Mouse (Mus musculus) intestine, embryonic 16.5 days (tissue): ENCODE measurements at regions not wholly inside any gene's neighbourhood (a gene's known extent, or its start where the extent isn't known, plus 50 kb on each side); places are given as distances from the start of the nearest gene placed in this dataset.

Experiments
- ATAC-seq: fragments of 200-750 bp; cut with Nextera tagmentation; 2 replicates; pipeline ENCODE4 v1.8.0; 2017; ENCODE audit warnings: moderate TSS enrichment, moderate library complexity
- H3K27ac ChIP-seq: fragments of 300-500 bp; sonication (generic); 2 replicates; pipeline ENCODE4 v1.5.1; 2014; ENCODE audit warnings: mild to moderate bottlenecking, low read length
- H3K27me3 ChIP-seq: fragments of 300-500 bp; sonication (generic); replicated peaks from 2 replicates; pipeline ENCODE4 v1.6.1; 2014; ENCODE audit warnings: low read length, control low read depth, mixed read lengths; ENCODE audit not compliant: control insufficient read depth, insufficient read depth
- H3K36me3 ChIP-seq: fragments of 300-500 bp; sonication (generic); 2 replicates; pipeline ENCODE4 v1.6.1; 2014; ENCODE audit warnings: low read length, control low read depth; ENCODE audit not compliant: control insufficient read depth, insufficient read depth
- H3K4me1 ChIP-seq: fragments of 300-500 bp; sonication (generic); 2 replicates; pipeline ENCODE4 v1.6.1; 2014; ENCODE audit warnings: low read length, control low read depth, mixed read lengths; ENCODE audit not compliant: control insufficient read depth, insufficient read depth
- H3K4me2 ChIP-seq: fragments of 300-500 bp; sonication (generic); 2 replicates; pipeline ENCODE4 v1.6.1; 2014; ENCODE audit warnings: low read depth, low read length, control low read depth
- H3K4me3 ChIP-seq: fragments of 300-500 bp; sonication (generic); 2 replicates; pipeline ENCODE4 v1.5.1; 2014; ENCODE audit warnings: mild to moderate bottlenecking, low read length
- H3K9ac ChIP-seq: fragments of 300-500 bp; sonication (generic); 2 replicates; pipeline ENCODE4 v1.6.1; 2014; ENCODE audit warnings: low read depth, low read length
- H3K9me3 ChIP-seq: fragments of 300-500 bp; sonication (generic); 2 replicates; pipeline ENCODE4 v1.6.1; 2016; ENCODE audit warnings: low read length, control low read depth; ENCODE audit not compliant: control insufficient read depth
- WGBS: fragments of 180-500 bp; shearing (Covaris S2); extraction: QIAGEN DNeasy Blood & Tissue Kit; methylation state at CpG from one replicate; pipeline ENCODE4 v1.1.7; 2014; 5-methylcytosine and 5-hydroxymethylcytosine counted together

DNA sequence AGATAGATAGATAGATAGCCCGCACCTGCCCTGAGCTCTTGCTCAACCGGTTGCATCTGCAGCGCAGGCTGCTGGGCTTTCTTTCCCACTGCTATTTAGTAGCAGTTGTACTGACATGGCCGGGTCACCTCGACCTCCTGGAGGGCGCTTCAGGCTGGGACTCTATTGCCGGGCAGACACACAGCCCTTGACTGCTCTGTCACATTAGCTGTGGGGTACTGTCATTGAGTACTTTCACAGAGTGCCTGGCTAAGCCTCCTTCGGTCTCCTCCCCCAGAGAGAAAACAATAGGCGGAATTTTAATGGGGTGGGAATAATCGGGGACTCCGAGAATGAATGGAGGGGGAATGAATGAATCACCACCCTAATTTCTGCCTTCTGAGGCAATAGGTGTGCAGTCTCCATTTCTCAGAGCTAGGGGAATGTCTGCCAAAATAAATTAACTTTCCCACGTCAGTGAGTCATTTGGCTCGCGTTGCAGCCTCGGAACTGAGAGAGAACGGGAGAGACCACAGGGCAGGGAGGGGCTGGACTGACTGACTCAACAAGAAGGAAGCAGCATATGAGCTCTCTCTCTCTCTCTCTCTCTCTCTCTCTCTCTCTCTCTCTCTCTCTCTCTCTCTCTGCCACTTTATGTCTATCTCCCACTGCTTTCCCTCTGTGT lies 101.6 kb upstream of the Med13l start:
- Histone ChIP-seq H3K9ac (peak overlapping the region; percentile 63), H3K9me3 (no peaks in the 10 kb centered on the region), H3K4me3 (peak overlapping the region; percentile 36), H3K27me3 (no peaks in the 10 kb centered on the region), H3K4me1 (peaks cover 21% of the 10 kb centered on the region), H3K27ac (no peak overlapping the region), H3K4me2 (peak overlapping the region; percentile 77), H3K36me3 (no peaks in the 10 kb centered on the region)
- WGBS, result 8% methylated on average over 16 of the region's 16 CpGs
- ATAC-seq, result peak; percentile 78

DNA sequence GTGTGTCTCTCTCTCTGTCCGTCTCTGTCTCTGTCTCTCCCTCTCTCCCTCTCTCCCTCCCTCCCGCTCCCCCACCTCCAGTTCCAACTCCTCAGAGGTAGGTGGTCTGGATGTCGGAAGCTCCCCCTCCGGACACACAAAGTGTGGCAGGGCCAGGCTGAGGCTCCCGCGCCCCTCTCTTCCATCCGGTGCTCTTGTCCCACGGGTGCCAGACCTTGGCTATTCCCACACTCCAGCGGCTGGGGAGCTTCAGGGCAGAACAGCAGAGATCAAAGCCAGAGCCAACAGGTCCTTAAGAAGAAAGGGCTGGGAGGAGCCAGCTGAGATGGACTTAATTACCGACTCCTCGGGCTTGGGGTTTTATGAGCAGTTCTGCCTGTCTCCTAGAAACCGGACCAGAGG lies 101.1 kb upstream of the Med13l start:
- H3K4me1 ChIP-seq, result peaks cover 21% of the 10 kb centered on the region
- H3K9me3 ChIP-seq, result no peaks in the 10 kb centered on the region
- H3K9ac ChIP-seq, result peak overlapping the region; percentile 63
- peak overlapping the region; percentile 36 for H3K4me3 ChIP-seq
- WGBS, result under 1% methylated on average over 12 of the region's 12 CpGs
- no peaks in the 10 kb centered on the region for H3K27me3 ChIP-seq
- no peaks in the 10 kb centered on the region for H3K36me3 ChIP-seq
- H3K27ac ChIP-seq, result peak overlapping the region; percentile 18; the same call in 1 of the 2 replicates
- ATAC-seq, result peak; percentile 60
- H3K4me2 ChIP-seq, result peak overlapping the region; percentile 77

DNA sequence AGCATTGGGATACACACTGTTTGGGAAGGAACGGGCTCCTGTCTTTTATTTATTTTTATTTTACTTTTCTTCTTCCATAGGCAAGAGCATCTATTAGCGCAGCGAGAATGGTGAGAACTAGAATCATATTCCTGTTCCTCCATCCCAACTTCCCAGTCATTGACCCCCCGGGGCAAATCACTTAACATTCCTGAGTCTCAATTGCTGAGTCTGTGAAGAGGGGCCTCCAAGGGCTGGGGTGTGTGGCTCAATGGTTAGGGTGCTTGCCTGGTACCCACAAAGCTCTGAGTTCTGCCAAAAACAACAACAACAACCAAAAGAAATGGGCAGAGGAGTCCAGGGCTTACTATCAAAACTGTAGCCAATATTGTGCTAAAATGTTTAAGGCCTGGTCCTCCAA lies 98.5 kb upstream of the Med13l start:
- no peaks in the 10 kb centered on the region for H3K27me3 ChIP-seq
- H3K36me3 ChIP-seq, result no peaks in the 10 kb centered on the region
- no peak overlapping the region for H3K4me2 ChIP-seq
- H3K27ac ChIP-seq, result no peak overlapping the region
- no peaks in the 10 kb centered on the region for H3K9me3 ChIP-seq
- H3K4me3 ChIP-seq, result no peak overlapping the region
- peaks cover 36% of the 10 kb centered on the region for H3K4me1 ChIP-seq
- ATAC-seq, result no peak
- 44% methylated on average over 4 of the region's 4 CpGs for WGBS
- H3K9ac ChIP-seq, result no peak overlapping the region

DNA sequence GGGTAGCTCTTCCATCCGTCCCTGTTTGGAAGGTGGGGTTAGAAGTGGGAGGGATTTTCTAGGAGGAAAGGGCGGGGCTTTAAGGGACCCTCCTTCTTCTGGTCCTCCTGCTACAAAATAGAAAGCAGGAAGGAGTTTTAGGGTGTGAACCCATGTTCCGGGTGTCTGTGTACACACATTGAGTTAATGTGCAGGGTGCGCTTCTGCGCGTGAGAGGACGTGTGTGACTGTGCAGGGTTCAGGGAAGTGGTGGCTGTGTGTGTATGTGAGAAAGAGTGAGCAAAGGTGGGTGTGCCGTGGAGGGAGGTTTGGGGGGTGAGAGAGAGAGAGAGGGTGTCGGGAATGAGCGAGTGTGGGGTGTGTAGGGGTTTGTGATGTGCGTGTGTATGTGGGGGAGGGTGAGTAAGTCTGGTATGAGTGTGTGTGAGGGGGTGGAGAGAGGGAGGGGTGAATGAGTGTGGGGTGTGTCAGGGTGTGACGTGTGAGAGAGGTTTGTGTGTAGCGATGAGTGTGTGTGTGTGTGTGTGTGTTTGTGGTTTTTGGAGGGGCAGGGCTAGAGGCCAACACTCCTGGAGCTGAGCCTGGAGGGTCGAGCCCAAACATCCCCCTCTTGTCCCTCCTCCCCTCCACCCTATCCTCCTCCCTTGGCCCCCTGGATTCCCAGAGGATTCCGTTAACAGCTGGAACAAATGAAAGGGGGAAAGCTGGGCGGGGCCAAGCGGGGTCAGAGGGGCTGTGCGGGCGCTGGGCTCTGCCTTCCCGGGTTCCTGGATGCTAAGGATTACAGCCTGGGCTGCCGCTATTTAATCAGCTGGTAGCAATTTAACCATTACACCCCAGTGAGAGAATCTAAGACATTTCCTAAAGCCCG lies 95.3 kb upstream of the Med13l start:
- Histone ChIP-seq H3K36me3 (no peaks in the 10 kb centered on the region), H3K4me3 (peak overlapping the region; percentile 35), H3K9me3 (no peaks in the 10 kb centered on the region), H3K27me3 (no peaks in the 10 kb centered on the region), H3K4me1 (peaks cover 23% of the 10 kb centered on the region), H3K9ac (peak overlapping the region; percentile 53), H3K4me2 (peak overlapping the region; percentile 55), H3K27ac (peak overlapping the region; percentile 50)
- ATAC-seq, result peak; percentile 66
- WGBS, result 6% methylated on average over 22 of the region's 22 CpGs

DNA sequence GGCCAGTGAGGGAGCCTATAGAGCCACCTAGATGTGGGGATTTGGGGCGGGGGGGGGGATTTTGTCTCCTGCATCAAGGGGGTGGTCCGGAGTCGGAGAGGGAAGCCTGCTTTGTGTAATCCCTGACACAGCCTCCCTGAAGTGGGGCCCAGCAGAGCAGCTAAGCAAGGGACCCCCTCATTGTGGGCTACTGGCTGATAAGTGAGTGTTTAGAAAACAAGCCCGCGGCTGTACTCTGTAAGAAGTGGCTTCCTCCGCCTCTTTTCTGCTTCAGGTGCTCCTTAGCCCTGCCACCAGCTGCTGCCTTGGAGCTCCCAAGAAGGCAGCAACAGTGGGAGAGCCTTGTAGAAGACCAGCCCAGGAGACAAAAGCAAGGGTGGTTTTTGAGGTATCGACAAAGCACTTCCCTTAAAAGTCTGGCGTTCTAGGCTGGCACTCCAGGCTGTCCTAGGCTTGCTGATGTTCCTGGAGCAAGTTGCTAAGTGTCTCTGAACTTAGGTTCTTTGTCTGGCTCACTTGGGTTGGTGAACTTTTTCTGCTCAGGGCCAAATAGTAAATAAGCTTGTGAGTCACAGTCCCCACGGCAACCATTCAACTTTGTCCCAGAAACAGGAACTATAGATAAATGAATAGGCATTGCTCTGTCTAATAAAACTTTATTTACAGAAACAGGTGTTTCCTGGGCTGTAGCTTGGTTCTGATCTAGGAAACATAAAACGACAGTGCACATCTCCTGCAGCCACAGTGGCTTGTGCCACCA lies 94.3 kb upstream of the Med13l start:
- Histone ChIP-seq H3K4me2 (peak overlapping the region; percentile 55), H3K9me3 (no peaks in the 10 kb centered on the region), H3K4me1 (peaks cover 22% of the 10 kb centered on the region), H3K36me3 (no peaks in the 10 kb centered on the region), H3K27me3 (no peaks in the 10 kb centered on the region), H3K27ac (peak overlapping the region; percentile 47), H3K9ac (peak overlapping the region; percentile 53; the same call in 1 of the 2 replicates), H3K4me3 (peak overlapping the region; percentile 35)
- 10% methylated on average over 10 of the region's 10 CpGs for WGBS
- peak; percentile 10 for ATAC-seq

DNA sequence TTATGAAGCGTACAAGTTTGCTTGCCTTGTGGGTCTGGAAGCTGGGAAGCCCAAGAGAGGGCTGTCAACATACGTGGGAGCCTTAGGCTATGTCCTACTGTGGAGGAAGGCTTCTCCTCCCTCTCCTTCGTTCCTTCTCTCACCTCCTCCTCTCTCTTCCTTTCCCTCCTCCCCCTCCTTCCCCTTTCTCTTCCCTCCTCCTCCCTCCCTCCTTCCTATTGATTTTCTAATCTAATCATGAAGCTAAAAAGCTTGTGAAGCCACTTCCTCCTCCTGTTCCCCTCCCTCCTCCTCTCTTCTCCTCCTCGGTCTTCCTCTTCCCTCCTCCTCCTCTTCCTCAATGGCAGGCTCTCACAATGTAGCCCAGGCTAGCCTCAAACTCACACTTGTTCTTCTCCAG lies 91.7 kb upstream of the Med13l start:
- ATAC-seq, result no peak
- H3K36me3 ChIP-seq, result no peaks in the 10 kb centered on the region
- H3K4me3 ChIP-seq, result no peak overlapping the region
- H3K9me3 ChIP-seq, result no peaks in the 10 kb centered on the region
- no peak overlapping the region for H3K9ac ChIP-seq
- peaks cover 15% of the 10 kb centered on the region for H3K4me1 ChIP-seq
- H3K27me3 ChIP-seq, result no peaks in the 10 kb centered on the region
- no peak overlapping the region for H3K4me2 ChIP-seq
- 49% methylated on average over 4 of the region's 4 CpGs for WGBS
- H3K27ac ChIP-seq, result no peak overlapping the region

DNA sequence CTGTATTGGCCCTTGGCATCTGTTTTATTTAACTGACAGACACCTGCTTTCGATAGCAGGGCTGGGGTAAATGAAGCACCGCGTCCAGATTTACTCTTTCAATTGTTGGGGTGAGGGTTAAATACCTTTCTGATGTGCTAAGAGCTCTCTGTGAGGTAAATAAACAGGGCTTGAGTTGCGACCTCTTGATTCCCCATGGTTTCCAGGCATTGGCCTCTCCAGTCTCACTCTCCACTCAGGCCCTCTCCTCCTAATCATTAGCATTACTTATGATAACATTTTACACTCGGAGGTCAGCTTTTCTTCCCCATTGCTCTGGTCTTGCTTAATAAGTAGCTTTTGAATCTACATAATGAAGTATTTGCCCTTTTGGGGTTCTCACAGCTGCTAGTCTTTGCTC lies 88.9 kb upstream of the Med13l start:
- Histone ChIP-seq H3K4me2 (no peak overlapping the region), H3K4me1 (no peaks in the 10 kb centered on the region), H3K9me3 (no peaks in the 10 kb centered on the region), H3K9ac (no peak overlapping the region), H3K27me3 (no peaks in the 10 kb centered on the region), H3K27ac (no peak overlapping the region), H3K36me3 (no peaks in the 10 kb centered on the region), H3K4me3 (no peak overlapping the region)
- ATAC-seq, result no peak
- 41% methylated on average over 5 of the region's 5 CpGs for WGBS

DNA sequence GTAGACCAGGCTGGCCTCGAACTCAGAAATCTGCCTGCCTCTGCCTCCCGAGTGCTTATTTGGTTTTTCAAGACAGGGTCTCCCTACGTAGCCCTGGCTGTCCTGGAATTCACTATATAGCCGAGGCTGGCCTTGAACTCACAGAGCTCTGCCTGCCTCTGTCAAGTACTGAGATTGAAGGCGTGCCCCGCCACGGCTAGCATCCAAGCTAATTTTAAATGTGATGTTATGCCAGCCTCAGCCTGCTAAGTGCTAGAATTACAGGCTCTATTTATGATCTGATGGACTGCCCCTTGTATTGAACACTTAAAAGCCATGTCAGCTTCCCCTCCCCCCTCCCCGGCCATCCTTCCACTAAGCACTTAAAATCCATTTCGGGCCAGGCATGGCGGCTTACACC lies 88.2 kb upstream of the Med13l start:
- Histone ChIP-seq H3K36me3 (no peaks in the 10 kb centered on the region), H3K27me3 (no peaks in the 10 kb centered on the region), H3K4me3 (no peak overlapping the region), H3K9ac (no peak overlapping the region), H3K27ac (no peak overlapping the region), H3K4me2 (no peak overlapping the region), H3K9me3 (no peaks in the 10 kb centered on the region), H3K4me1 (no peaks in the 10 kb centered on the region)
- WGBS, result 83% methylated on average over 10 of the region's 10 CpGs
- no peak for ATAC-seq

DNA sequence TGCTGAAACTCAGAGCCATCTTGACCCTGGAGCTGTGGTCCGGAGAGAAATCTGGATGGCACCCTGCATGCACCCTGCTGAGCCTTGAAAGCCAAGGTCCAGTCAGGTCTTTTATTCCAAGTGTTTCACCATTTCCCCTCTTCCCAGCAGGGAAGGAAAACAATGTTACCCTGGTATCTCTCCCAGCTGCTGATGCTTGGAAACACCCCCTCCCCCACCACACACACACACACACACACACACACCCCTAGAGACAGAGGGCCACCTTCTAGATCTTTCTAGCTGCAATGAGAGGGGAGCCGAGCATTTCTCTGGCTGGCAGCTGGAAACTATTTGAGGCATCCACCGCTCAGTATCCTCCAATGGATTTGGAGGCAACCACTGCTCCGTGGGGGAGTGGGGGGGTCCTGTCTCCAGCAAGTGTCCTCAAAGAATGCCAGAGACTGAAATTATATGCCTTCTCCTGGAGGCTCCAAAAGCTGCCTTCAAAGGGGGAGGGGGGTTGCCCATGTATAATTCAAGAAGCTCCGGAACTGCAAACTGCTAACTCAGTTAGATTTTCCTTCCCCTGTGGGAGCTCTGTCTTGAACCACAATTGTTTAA lies 87.2 kb upstream of the Med13l start:
- ATAC-seq, result no peak

More for the DNA sequence above, 87.2 kb upstream of the Med13l start:
- no peaks in the 10 kb centered on the region for H3K27me3 ChIP-seq
- no peak overlapping the region for H3K9ac ChIP-seq
- no peak overlapping the region for H3K4me2 ChIP-seq
- no peak overlapping the region for H3K4me3 ChIP-seq
- 38% methylated on average over 5 of the region's 5 CpGs for WGBS
- H3K27ac ChIP-seq, result no peak overlapping the region
- H3K4me1 ChIP-seq, result no peaks in the 10 kb centered on the region
- no peaks in the 10 kb centered on the region for H3K36me3 ChIP-seq
- no peaks in the 10 kb centered on the region for H3K9me3 ChIP-seq
